Mouse (Mus musculus): Measurements from ENCODE around the gene Serpinb1c.
"Not testable (repeated sequence)": the region's sequence is repeated elsewhere in the genome, so short reads cannot be mapped to it uniquely, and the experiment has no call there.

GRCm38 (mm10) chr13:32899114-32899513 lies 1.1 kb upstream of the Serpinb1c start:
- not testable (repeated sequence) for TF ChIP-seq CTCF (IDR thresholded peaks at IDR 0.05; ENCODE audit: borderline replicate concordance, extremely low read depth, insufficient read depth, insufficient read length); POLR2A (IDR thresholded peaks at IDR 0.05; ENCODE audit: borderline replicate concordance, extremely low read depth, insufficient read depth, insufficient read length, poor library complexity, severe bottlenecking)

Measured in brain, embryonic 14.5 days (tissue).